ENCODE assay signal across 26 mouse cellular contexts in genomic region chr2:172341606-172342005, GRCm38 (mm10). TPM values are rescaled to one million over a fixed set of nuclear protein-coding genes. Genes with fewer than 3 reads are reported as not detected.
DNase-seq lines count a peak whose midpoint lies in the region; ATAC-seq lines count a peak whose summit lies in the region.
"Had no signal": no experiment of that assay in that cellular context is flagged by ENCODE, and none has a peak within 500 bp of the region (broad histone marks: within the 10 kb centered on the region; RNA-seq: fewer than 3 reads in every experiment).

No protein-coding gene starts in this region.

- 0 out of 2 replicates have a peak overlapping the region, but pooled peaks have one; percentile 3 for H3K9ac ChIP-seq in forebrain, embryonic 13.5 days
- H3K9ac ChIP-seq in forebrain, embryonic 16.5 days (replicated peaks; ENCODE audit: low read depth, low read length), result no peak overlapping the region
- H3K9ac ChIP-seq: embryonic facial prominence, embryonic 12.5 days; embryonic facial prominence, embryonic 15.5 days; heart, embryonic 13.5 days; hindbrain, embryonic 14.5 days had no signal

- H3K4me1 ChIP-seq in forebrain, embryonic 13.5 days, result peaks cover 48% of the 10 kb centered on the region
- H3K4me1 ChIP-seq in forebrain, embryonic 16.5 days (replicated peaks; ENCODE audit: control insufficient read depth, insufficient read depth, low read length), result peaks cover 24% of the 10 kb centered on the region

- no peak overlapping the region for H3K4me2 ChIP-seq in forebrain, embryonic 13.5 days
- no peak overlapping the region for H3K4me2 ChIP-seq in forebrain, embryonic 16.5 days (ENCODE audit: low read length)
- H3K4me2 ChIP-seq: embryonic facial prominence, embryonic 12.5 days; embryonic facial prominence, embryonic 15.5 days; heart, embryonic 13.5 days; hindbrain, embryonic 14.5 days had no signal

- no peak for ATAC-seq in forebrain, embryonic 13.5 days
- ATAC-seq in forebrain, embryonic 16.5 days, result no peak
- ATAC-seq: hindbrain, postnatal 0 days; inflammation-experienced regulatory T-cells, adult 6 months; intestine, embryonic 16.5 days had no signal

- intact Hi-C loops in left cerebral cortex, postnatal 4 days (cut with DNase I), result no loop called here
- intact Hi-C loops in left cerebral cortex, postnatal 10 days (cut with DNase I), result no loop called here

- H3K9me3 ChIP-seq in forebrain, embryonic 13.5 days (replicated peaks), result no peaks in the 10 kb centered on the region
- no peaks in the 10 kb centered on the region for H3K9me3 ChIP-seq in forebrain, embryonic 16.5 days (ENCODE audit: control insufficient read depth, low read length)
- H3K9me3 ChIP-seq: embryonic facial prominence, embryonic 12.5 days; embryonic facial prominence, embryonic 15.5 days had no signal

- WGBS in forebrain, embryonic 13.5 days, result 19% methylated on average over 5 of the region's 5 CpGs
- WGBS in forebrain, embryonic 16.5 days, result 7% methylated on average over 5 of the region's 5 CpGs

- H3K27ac ChIP-seq in forebrain, embryonic 13.5 days, result peak overlapping the region; percentile 54
- H3K27ac ChIP-seq in forebrain, embryonic 16.5 days (ENCODE audit: low read length), result peak overlapping the region; percentile 28; the same call in 1 of the 2 replicates
- H3K27ac ChIP-seq: embryonic facial prominence, embryonic 12.5 days; embryonic facial prominence, embryonic 15.5 days; heart, adult 2 months; heart, embryonic 10.5 days; heart, embryonic 13.5 days; hindbrain, embryonic 14.5 days; hindbrain, postnatal 0 days had no signal

- peak; percentile 24 to 44 for DNase-seq in cerebellum, postnatal 14 days
- DNase-seq in cerebellum, postnatal 36 days, result no peak
- DNase-seq in left cerebral cortex, postnatal 4 days, result peak; percentile 62
- DNase-seq in left cerebral cortex, postnatal 10 days (ENCODE audit: extremely low spot score in 1 of 2, low spot score in 2 of 2), result no peak
- no peak for DNase-seq in neural tube, embryonic 10.5 days (ENCODE audit: extremely low spot score, low spot score)
- DNase-seq: adrenal gland, adult 8-10 months; adrenal gland, postnatal 25 days; B cell, adult 2 months; cerebellum, adult 18-20 months; cerebellum, adult 9-11 months; gastrocnemius, postnatal 10 days; gastrocnemius, postnatal 36 days; heart, adult 2 months; heart, postnatal 14 days; heart, postnatal 4 days; kidney, adult 18-20 months had no signal

- H3K36me3 ChIP-seq in forebrain, embryonic 13.5 days (ENCODE audit: poor library complexity, severe bottlenecking), result no peaks in the 10 kb centered on the region
- H3K36me3 ChIP-seq in forebrain, embryonic 16.5 days (ENCODE audit: control insufficient read depth, insufficient read depth), result no peaks in the 10 kb centered on the region
- H3K36me3 ChIP-seq: embryonic facial prominence, embryonic 12.5 days; embryonic facial prominence, embryonic 15.5 days; heart, embryonic 10.5 days; heart, embryonic 13.5 days had no signal

- H3K4me3 ChIP-seq in forebrain, embryonic 13.5 days, result no peak overlapping the region
- no peak overlapping the region for H3K4me3 ChIP-seq in forebrain, embryonic 16.5 days (replicated peaks; ENCODE audit: low read length)
- H3K4me3 ChIP-seq: embryonic facial prominence, embryonic 12.5 days; embryonic facial prominence, embryonic 15.5 days; heart, adult 2 months; heart, embryonic 10.5 days; heart, embryonic 13.5 days had no signal

- H3K27me3 ChIP-seq in forebrain, embryonic 13.5 days, result no peaks in the 10 kb centered on the region
- H3K27me3 ChIP-seq in forebrain, embryonic 16.5 days (replicated peaks; ENCODE audit: control insufficient read depth, insufficient read depth, low read length), result no peaks in the 10 kb centered on the region
- H3K27me3 ChIP-seq: embryonic facial prominence, embryonic 12.5 days; embryonic facial prominence, embryonic 15.5 days; heart, embryonic 13.5 days had no signal

RNA-seq across cellular contexts. Expression of gene Fam210b, which starts 3.8 kb away (rescaled TPM):
- total RNA-seq in left cerebral cortex, postnatal 4 days (2021), result 10 to 100 TPM; 20.7 to 22.8 TPM
- 10 to 100 TPM; 15.3 to 15.5 TPM for total RNA-seq in left cerebral cortex, postnatal 10 days (2021)
- 39.5 and 41.9 TPM in 2 replicates for polyA plus RNA-seq in forebrain, embryonic 13.5 days (2015; fragmentation: Nextera tagmentation; extraction: Ambion mirVana)
- 77.9 and 93.9 TPM in 2 replicates for polyA plus RNA-seq in forebrain, embryonic 16.5 days (2015; fragmentation: Nextera tagmentation; extraction: Ambion mirVana)

RNA-seq across cellular contexts. Expression of gene Aurka, which starts 28.7 kb away (rescaled TPM):
- 1 to 10 TPM; 4.7 to 6.8 TPM for total RNA-seq in left cerebral cortex, postnatal 4 days (2021)
- 1 to 10 TPM; 3.3 to 3.8 TPM for total RNA-seq in left cerebral cortex, postnatal 10 days (2021)
- 100 and 102 TPM in 2 replicates for polyA plus RNA-seq in forebrain, embryonic 13.5 days (2015; fragmentation: Nextera tagmentation; extraction: Ambion mirVana)
- 38.3 and 45.3 TPM in 2 replicates for polyA plus RNA-seq in forebrain, embryonic 16.5 days (2015; fragmentation: Nextera tagmentation; extraction: Ambion mirVana)

RNA-seq across cellular contexts. Expression of gene Cstf1, which starts 28.9 kb away (rescaled TPM):
- total RNA-seq in left cerebral cortex, postnatal 4 days (2021), result 10 to 100 TPM; 26.5 to 29.8 TPM
- total RNA-seq in left cerebral cortex, postnatal 10 days (2021), result 10 to 100 TPM; 25.8 to 28.5 TPM
- polyA plus RNA-seq in forebrain, embryonic 13.5 days (2015; fragmentation: Nextera tagmentation; extraction: Ambion mirVana), result 36.8 and 37.9 TPM in 2 replicates
- polyA plus RNA-seq in forebrain, embryonic 16.5 days (2015; fragmentation: Nextera tagmentation; extraction: Ambion mirVana), result 27.5 and 29.9 TPM in 2 replicates

RNA-seq across cellular contexts. Expression of gene Cass4, which starts 52.0 kb away (rescaled TPM):
- under 1 TPM; 0.16 to 0.24 TPM for total RNA-seq in left cerebral cortex, postnatal 4 days (2021)
- total RNA-seq in left cerebral cortex, postnatal 10 days (2021), result under 1 TPM; 0.47 to 0.59 TPM
- polyA plus RNA-seq in forebrain, embryonic 13.5 days (2015; fragmentation: Nextera tagmentation; extraction: Ambion mirVana), result 0.05 TPM in 1 of 2 replicates, not detected in the other
- 0.13 and 0.19 TPM in 2 replicates for polyA plus RNA-seq in forebrain, embryonic 16.5 days (2015; fragmentation: Nextera tagmentation; extraction: Ambion mirVana)
- total RNA-seq: adrenal gland, postnatal 25 days had no signal

Comparison
In these comparisons a context has a peak if more than half of its experiments do, and no peak if none do; other contexts are left out.
1. DNase-seq: peak in cerebellum, postnatal 14 days (2 of 2) and left cerebral cortex, postnatal 4 days (single experiment); none in cerebellum, postnatal 36 days (0 of 2), left cerebral cortex, postnatal 10 days (0 of 2) and neural tube, embryonic 10.5 days (single experiment).